Mouse (Mus musculus) adrenal gland, adult 8-10 months (tissue): ENCODE data around the gene Cops3. TPM values are rescaled to one million over a fixed set of nuclear protein-coding genes. Genes with fewer than 3 reads are reported as not detected.

Experiments used
- DNase-seq: peaks from one replicate; pipeline ENCODE4 v3.0.0; 2022
- total RNA-seq, 4 experiments: library from RNA; stranded (reverse); gene quantifications; 2 replicates each; pipeline ENCODE4 v1.2.4; 2022

Gene Cops3
- total RNA-seq, 4 experiments from 2014 or later: 96.1 to 110 (median 102) TPM

DNA sequence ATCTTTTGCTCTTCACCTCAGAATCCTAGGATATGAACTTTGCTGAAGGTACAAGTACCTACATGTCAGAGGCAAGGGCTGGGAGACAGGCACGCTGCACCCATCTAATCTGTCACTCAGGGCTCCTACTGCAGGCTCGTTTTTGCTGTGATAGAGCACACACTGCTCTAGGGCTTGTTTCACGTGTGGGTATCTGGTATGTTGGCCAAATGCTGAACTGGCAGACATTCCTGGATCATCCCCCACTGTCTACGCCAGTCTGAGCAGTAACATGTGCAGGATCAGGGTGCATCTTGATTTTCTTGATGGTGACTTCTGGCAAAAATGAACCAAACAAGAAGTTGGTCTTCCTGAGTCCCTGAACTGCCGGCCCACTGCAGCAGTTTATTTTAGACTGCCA, 62.4 kb downstream of the Cops3 start:
- no peak for DNase-seq

DNA sequence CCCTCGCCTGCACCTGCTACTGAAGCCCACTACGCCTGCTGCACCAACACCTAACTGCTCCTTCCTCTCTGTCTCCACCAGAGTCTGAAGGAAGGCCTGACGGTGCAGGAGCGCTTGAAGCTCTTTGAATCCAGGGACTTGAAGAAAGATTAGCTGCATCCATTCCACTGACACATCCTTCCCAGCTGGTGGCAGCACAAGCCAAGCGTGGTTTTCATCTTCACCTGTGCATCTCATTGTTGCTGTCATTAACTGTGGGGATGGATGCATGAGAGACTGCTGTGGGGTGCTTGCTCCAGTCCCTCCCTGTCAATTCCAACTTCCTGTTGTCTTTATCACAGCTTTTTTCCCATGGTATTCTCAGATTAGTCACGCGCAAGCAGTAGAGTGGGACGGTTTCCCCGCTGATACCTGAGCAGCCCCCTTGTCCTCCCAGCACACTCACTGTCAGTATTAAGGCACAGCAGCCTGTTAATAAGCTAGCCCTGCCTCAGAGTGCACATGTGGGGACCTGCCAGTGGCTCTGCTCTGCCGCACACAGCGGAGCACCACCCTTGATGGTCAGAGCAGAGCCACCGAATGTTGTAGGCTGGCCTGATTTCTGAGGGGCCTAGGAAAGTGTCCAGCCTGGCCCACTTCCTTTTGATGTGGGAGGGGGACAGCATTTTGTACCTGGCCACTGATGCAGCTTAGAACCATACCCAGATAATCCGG, 64.0 kb downstream of the Cops3 start:
- no peak for DNase-seq

DNA sequence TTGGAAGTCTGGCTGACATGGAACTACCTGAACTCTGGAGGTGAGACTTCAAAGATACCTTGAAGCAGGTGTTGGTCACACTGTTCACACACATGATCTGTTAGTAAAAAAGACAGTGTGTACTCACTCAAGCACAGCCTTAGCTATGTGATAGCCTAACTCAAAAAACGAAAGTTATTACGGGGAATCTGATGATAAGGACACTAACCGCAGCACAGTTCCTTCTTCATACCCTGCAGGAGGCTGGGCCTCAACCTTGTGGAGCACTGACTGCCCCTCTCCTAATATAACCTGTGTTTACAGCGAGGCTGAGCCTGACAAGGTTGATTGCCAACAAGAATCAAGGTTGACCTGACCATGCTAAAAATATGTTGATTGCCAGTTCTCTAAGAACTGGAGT, 65.1 kb downstream of the Cops3 start:
- DNase-seq: no peak

DNA sequence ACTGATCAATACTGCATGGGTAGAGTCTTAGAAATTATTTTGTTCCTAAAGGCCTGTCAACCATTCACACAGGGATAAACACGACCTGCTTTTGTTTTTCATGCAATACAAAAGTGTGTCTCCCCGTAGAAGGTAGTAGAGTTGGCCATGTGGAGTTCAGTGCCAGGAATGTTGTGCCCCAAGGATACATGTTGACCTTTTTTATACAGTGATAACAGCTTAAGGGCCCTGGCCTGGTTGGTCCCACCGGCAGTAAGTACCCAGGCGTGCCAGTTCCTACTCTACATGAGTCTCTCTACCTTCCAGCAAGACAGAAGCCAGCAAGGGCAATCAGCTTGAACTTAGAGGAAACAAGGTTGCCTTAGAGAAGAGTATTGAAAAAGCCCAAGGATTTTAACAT, 66.7 kb downstream of the Cops3 start:
- no peak for DNase-seq

DNA sequence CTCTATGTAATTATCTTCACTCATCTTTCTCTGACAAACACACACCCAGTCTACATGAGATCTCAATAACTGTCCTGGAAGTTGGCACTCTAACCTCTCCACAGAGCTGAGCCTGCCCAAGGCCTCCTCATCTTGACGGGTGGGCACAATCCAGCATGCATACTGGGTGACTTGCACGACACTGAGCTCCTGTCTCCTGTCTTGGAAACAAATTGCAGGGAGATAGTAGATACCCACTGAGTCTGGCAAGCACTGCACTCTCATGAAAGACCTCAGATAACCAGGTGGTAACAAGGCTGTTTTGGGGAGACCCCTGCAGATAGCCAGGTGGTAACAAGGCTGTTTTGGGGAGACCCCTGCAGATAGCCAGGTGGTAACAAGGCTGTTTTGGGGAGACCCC, 67.3 kb downstream of the Cops3 start:
- DNase-seq: no peak

DNA sequence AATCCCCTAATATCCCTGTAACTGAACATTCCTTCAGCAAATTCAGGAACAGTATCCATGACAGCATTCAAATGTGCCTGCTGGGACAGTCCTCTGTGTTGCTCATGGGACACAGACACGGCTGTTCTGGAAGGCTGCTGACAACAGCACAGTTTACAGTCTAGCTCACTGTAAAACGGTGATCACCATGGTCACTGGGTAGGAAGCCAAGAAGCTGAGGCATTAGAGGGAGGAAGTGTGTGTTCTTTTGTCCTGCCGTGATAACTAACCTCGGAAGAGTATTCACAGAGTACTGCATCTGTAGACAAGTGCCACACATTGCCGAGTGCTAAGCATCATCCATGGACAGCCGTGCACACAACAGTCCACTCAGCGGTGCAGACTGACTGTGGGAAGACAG, 68.9 kb downstream of the Cops3 start:
- DNase-seq: no peak

DNA sequence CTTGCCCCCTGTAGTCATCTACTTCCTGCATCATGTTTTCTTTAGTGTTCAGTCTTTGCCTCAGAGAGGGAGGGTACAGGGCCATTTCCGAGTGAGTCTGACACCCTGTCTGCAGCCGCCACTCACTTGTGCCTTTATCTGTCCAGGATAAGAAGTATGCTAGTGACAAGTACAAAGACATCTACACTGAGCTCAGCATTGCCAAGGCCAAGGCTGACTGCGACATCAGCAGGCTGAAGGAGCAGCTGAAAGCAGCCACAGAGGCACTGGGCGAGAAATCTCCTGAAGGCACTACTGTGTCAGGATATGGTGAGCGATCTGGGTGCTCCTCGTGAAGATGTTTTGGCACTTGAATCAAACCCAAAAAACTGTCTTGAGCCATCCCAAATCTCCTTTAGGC, 69.9 kb downstream of the Cops3 start:
- peak; percentile 49 for DNase-seq

DNA sequence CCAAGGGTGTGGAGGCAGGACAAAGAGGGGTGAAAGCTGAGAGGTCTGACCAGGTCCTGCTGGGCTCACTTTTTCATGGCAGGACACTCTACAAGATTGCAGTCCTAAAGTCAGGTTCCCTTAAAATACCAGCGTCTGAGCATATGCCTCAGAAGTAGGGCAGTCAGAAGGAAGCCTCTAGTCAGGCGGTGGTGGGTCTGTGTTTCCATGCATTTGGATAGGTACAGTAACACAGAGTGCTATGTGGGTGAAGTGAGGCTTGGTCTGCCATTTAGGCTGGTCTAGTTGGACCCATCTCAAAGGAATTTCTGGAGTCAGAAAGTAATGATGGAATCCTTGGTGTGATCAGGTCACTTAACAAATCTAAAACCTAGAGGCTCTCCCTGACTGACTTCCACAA, 70.3 kb downstream of the Cops3 start:
- no peak for DNase-seq

Other genes with a start within 250 kb of the Cops3 start
- gene Olfr223, start 246.5 kb downstream of the Cops3 start, total RNA-seq: not detected
- gene Mprip, start 178.5 kb downstream of the Cops3 start, total RNA-seq: 100 to 1,000 TPM; 180 to 290 (median 232) TPM
- 1 to 10 TPM in 3 of 4 experiments, under 1 TPM in 1; 0.81 to 2.4 (median 1.6) TPM for gene Pld6, start 52.2 kb downstream of the Cops3 start, total RNA-seq
- 10 to 100 TPM; 49.9 to 61.3 (median 57.3) TPM for gene Flcn, start 29.8 kb downstream of the Cops3 start, total RNA-seq
- gene Nt5m, start 391 bp downstream of the Cops3 start, total RNA-seq: 10 to 100 TPM; 26.2 to 34.5 (median 32.1) TPM
- 10 to 100 TPM; 29.4 to 39.1 (median 33.2) TPM for gene Med9, start 108.4 kb upstream of the Cops3 start, total RNA-seq
- gene Rasd1, start 125.1 kb upstream of the Cops3 start, total RNA-seq: 10 to 100 TPM; 19.1 to 34.7 (median 26.7) TPM
- gene Pemt, start 206.7 kb upstream of the Cops3 start, total RNA-seq: 1 to 10 TPM; 4.9 to 9.5 (median 7.8) TPM